Mouse (Mus musculus): ENCODE measurements around the gene Ndufs4.
"Not testable (repeated sequence)": the region's sequence is repeated elsewhere in the genome, so short reads cannot be mapped to it uniquely, and the experiment has no call there.

Gene Ndufs4

DNA sequence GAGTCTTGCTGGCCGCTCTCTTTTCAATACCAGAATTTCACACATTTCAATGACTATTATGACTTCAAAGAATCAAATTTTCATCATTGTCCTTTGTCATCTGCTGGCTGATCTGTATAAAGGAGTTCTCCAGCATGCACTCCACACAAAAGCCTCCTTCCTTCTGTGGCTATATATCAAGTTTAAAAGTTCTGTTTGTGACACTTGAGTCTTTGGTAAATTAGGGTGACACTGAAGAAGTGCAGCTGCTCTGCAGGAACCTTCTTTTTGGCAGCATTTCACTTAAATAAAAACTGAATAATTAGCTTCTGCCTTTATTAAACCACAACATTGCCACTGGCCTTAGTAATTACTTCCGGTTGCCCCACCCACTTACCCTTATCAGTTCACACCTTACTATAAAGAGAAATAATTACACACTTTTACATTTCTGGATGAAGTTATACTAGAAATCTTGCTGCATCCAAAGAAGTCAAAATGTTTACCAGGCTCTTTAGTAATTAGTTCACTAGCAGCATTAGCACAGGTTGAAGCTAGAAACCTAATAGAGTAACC, 68.1 kb downstream of the Ndufs4 start:
- no peak for DNase-seq

DNA sequence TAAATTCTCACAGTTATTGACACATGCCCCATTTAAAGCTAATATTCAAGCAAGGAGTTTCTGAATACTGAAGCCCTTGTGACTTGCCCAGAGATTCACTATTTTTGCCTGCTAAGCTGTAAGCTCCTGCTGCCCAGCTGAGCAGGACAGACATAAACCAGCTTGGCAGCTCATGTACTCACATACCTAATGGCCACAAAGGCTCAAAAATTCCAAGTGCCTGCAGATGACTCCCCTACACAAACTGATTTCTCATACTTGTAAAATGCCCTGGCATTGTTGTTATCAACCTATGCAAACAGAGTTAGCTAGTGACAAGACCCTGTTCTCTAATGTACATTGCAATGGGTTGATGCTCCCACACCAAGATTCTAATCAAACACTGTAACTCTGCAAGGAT, 68.9 kb downstream of the Ndufs4 start:
- DNase-seq = no peak

DNA sequence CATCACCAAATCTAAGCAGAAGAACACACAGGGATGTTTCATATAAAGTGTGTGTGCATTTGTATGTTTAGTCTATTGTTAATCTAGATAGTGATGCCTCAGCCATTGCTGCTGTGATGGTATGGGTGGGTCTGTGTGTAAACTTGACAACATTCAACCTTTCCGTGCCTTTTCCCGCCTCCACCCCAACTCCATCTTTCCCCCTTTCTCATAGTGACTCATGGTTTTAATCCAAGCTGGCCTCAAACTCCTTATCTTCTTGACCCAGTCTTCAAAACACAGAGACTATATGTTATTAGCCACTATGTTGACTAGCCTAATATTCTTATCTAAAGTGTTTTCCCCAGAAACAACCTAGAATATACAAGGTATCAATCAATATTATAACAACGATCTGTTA, 72.7 kb downstream of the Ndufs4 start:
- no peak for DNase-seq

DNA sequence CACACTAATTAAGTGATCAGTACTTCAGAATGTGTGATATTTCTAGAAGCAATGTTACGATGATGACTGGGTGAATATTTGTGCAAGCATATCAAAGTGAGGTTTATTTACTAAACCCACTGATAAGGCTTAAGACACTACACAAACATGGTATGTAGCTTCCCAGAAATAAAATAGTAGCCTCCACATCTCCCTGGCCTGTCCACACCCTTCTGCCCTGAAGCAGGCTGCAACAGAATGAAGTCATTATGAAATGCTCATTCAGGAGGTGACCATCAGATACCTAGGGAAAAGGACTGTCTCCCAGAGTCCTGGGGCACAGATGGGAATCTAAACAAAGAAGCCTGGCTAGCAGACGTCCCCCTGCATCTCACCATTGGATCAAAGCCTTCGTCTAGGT, 73.1 kb downstream of the Ndufs4 start:
- no peak for DNase-seq

DNA sequence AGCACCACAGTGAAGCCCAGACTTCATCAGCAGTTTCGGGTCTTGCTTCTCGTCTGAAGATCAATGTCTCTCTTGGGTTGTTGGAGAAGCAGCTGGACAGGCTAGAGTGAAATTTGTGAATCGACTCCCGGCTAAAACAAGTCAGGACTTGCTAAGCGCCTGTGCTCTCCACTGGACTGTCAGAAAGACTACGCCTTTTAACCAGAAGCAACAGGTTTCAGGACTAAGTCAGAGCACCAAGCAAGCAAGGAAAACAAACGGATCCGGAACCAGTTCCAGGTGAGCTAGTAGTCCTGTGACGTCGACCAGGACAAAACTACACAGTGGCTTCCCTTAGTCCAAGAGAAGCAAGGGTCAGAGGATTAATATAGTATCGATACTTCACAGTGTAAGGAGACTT, 77.5 kb downstream of the Ndufs4 start:
- DNase-seq = no peak

DNA sequence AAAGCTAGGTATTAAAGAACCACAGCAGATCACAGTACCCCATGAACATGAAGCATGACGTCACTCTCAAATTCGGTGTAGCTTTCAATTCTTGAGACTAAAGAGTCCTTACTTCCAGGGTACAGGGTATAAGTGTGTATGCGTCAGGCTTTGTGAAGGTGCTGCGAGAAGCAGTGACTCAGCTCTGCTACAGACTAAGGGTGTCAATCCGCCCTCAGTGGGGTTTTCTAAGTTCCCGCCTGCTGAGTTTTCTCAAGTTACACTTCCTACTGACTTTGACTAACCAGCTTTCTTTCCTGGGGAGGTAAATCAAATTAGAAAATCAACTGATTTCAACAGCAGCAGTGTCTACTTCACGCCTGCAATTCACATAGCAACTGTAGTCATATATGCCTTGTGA, 83.4 kb downstream of the Ndufs4 start:
- no peak for DNase-seq

DNA sequence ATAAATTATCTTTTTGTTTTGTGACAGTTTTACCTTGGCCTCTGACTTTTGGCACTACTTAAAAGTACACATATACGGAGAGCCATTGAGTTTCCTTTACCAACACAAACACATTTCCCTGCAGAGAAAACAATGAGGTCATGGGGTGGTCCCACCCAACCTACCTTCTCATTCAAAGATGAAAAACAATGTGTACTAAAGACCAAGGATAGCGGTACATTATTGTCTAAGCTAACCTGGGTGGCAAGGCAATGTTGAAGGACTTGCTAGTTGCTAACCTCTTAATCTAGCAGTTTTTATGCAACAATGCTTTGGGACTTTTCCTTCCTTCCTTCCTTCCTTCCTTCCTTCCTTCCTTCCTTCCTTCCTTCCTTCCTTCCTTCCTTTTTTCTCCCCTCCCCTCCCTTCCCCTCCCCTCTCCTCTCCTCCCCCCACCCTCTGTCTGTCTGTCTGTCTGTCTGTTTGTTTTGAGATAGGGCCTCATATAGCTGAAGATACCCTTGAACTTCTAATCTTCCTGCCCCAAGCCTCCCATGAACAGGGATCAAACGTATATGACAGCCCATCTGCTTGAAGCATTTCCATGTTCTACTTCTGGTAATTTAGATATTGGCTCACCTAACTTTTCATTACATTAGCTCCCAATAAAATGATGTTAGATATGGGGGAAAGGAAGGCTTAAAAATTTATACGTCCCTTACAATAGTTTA, 84.4 kb downstream of the Ndufs4 start:
- DNase-seq = no peak

DNA sequence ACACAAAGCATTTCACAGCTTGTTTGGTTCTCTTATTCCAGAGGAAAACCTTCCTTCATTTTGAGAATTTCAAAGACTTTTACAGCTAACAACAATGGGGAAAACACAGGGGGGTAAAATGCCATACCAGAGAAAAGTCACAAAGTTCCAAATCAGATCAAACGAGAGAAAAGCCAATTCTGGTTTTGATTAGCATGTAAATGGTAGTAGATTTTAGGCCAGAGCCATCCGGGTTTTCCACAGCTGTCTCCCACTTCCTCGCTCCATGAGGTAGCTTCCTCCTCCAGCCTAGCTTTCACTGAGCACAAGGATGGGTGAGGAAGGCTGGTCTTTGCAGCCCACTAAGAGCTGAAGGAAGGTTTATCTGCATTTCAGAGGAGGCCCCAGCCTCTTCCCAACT, 90.3 kb downstream of the Ndufs4 start:
- DNase-seq = no peak

DNA sequence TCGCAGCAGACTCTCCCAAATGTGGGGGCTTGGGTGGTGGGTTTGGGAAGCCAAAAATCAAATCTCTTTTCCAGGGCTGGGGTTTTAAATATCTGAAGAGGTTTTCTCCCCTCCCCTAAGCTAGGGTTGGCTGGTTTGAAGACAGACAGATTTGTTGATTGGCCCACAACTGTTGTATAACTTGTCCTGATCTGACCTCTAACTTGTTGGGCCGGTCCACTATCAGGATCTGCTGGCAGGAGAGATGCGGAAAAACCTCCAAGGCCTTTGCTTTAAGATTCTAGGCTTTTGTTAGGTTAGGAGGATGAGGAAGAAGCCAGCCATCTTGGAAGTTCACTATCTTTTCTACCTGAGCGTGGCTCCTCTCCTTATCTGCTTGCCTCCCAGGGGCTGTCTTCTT, 91.5 kb downstream of the Ndufs4 start:
- no peak for DNase-seq

DNA sequence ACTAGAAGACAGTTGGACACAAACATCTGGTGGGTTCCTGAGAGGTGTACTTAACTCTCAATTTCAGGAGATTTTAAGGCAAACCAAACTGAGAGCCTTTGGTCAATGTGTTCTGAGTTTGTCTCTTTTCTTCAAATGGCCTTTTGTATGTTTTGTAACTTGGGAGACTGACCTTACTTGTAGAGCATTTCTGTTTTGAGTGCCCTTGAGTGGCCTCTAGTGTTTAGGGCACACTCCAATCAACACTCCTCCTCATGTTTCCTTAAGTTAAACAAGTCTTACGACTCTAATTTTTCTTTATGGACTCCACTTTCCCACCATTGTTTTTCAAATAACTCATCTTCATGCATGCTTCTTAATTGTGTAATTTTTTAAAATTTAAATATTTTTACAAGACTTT, 98.6 kb downstream of the Ndufs4 start:
- DNase-seq = no peak

DNA sequence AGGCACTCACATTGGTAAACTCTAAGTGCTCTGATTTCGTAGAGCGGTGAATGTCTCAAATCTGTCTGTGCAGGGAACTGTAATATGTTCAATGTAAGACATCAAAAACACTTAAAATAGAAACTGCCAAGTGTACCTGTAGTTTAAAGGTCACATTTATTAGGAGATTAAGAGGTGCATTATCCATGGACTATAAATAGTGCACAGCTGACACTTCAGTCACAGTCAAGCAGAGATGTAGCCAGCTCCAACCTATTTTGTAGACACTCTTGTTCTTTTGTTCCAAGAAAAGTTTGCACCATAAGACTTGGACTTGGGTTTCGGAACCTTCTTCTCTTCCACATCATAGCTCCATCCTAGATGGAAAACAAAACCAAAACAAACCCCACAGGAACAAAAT, 99.5 kb downstream of the Ndufs4 start:
- DNase-seq = no peak

DNA sequence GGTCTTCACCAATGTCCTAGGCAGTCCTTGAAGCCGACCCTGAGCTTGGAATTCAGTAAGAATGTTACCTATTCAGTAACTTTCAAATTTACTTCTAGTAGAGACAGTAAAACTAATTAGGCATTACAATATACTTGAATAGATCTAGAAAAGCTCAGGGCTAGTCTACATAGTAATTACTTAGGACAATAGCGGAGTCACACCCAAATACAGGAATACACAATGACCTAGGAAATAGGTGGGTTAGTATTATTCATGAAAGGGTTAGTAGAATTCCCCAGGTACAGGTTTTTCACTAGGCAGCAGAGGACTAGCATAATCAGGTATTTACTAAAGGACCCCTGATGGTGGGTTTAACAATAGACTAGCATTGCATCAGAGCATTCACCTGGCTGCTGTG, 109.4 kb downstream of the Ndufs4 start:
- DNase-seq = not testable (repeated sequence)

DNA sequence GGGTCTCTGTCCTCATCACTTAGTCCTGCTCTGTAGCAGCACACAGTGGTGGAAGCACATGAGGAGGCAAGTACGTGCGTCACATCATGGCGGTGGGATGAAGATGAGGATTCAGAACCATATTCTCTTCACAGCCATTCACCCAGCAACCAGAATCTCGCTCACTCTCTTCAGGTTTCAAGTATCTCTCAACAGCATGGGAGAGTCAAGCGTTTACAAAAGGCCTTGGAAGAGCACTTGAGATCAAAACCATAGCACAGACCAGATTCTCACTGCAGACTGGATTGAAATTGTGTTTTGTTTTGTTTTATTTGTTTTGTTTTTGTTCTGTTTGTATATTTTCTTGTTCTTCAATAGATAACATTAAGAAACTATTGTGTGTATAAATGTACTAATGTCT, 110.8 kb downstream of the Ndufs4 start:
- no peak for DNase-seq

DNA sequence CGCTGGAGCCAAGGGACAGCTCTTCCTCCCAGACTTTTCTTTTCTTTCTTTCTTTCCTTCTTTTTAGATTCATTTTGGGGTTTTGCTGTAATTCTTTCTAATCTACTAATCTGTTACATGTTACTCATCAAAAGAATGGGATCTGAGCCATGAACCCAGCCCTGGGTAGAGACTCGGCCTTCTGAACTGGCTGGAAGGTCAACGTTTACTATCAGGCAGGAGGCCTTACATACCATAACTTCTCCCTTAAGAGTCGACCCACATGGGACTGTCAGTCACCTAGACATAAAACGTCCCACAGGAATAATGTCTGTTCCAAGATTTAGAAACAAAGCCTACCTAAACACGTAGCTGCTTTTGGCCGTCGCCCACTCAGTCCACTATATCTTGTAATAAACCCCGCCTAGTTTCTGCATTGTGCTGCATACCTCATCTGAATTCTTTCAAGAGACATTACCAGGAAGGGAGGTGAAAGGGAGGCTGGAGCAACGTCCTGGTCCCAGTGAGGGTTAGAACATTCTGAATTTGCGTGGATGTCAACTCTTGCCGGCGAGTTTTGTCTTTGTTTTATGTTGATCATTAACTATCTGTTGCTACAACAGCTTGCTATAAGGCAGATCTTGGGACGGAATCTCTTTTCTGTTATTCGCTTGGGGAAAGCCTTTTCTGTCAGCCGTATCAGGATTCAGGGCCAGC, 116.5 kb downstream of the Ndufs4 start:
- no peak for DNase-seq

DNA sequence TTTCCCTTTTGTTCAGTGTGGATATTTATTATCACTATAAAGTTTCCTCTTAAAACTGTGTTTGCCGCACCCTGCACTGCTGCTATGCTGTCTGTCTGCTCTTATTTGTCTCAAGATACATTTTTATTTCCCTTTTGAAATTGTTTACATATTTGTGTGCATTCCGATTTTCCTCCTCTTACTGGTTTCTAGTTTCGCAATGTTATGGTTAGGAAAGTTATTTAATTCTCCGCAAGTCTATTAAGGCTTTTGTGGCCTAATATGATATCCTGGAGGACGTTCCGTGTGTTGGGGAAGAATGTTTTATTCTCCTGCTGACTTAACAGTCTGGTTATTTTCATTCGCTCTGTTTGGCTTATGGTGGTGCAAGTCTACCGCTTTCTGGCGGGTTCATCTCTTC, 120.3 kb downstream of the Ndufs4 start:
- DNase-seq = no peak

DNA sequence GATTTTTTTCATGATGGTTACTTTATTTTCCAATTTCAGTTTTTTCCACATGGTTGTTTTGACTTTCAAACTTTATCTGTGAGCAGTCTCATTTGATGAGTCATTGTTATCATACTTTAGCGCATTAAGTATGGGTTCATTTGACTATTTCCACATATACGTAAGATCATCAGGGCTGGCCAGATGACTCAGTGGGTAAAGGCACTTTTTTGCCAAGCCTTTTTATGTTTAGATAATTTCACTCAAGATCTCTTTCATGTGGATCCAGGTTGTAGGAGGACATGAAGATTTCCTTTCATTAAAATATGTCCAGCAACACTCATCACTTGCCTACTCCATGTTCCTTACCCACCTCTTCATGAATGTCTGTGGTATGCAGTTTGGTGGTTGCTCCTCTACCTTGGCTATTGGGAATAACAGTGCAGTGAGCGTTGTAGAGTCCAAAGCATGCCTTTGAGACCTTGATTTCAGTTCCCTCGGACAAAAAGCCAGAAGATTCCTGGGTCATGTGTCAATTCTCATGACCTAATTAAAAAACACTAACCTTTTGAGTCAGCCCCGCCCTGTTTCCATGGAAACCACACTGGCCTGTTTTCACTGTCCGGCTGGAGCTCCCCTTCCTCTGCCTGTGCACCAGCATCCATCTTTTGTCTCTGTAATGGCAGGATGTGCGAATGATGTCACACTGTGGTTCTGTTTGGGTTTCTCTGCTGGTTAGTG, 127.4 kb downstream of the Ndufs4 start:
- DNase-seq = no peak

DNA sequence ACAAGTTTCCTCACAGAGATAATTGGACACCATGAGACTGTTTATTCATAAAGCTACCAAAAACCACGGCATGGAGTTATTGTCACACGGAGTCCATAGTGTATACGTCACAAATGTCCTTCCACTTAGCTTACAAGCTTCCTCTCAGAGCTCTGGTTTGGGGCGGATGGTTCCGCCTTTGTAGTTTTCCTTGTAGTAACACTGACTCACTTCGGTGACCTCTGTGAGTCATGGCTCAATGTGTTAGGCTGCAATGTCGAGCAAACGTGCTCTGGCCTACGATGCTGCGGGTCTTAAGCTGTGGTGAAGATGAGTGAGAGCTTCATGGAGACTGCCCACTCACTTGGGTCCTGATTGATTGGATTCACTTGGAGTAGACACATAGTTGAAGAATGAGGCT, 133.4 kb downstream of the Ndufs4 start:
- no peak for DNase-seq
